Mouse (Mus musculus) urinary bladder, adult 18-20 months (tissue): ENCODE results near the gene Pabpc4.

ENCODE experiments used
- DNase-seq, 2 experiments: peaks; one replicate each; pipeline ENCODE4 v3.0.0; 2022; ENCODE audit warnings: low spot score in 2 of 2, mixed read lengths in 2 of 2

The Pabpc4 gene

GRCm38 (mm10) chr4:123261721-123262401 lies at the start of gene Pabpc4:
TSS of gene Pabpc4 (plus strand) at chr4:123262351.
- no peak for DNase-seq

GRCm38 (mm10) chr4:123213975-123214374 lies 48.2 kb upstream of the Pabpc4 start:
- DNase-seq = no peak

GRCm38 (mm10) chr4:123215367-123215766 lies 46.8 kb upstream of the Pabpc4 start:
- no peak for DNase-seq

GRCm38 (mm10) chr4:123216782-123217181 lies 45.4 kb upstream of the Pabpc4 start:
- no peak for DNase-seq

DNA sequence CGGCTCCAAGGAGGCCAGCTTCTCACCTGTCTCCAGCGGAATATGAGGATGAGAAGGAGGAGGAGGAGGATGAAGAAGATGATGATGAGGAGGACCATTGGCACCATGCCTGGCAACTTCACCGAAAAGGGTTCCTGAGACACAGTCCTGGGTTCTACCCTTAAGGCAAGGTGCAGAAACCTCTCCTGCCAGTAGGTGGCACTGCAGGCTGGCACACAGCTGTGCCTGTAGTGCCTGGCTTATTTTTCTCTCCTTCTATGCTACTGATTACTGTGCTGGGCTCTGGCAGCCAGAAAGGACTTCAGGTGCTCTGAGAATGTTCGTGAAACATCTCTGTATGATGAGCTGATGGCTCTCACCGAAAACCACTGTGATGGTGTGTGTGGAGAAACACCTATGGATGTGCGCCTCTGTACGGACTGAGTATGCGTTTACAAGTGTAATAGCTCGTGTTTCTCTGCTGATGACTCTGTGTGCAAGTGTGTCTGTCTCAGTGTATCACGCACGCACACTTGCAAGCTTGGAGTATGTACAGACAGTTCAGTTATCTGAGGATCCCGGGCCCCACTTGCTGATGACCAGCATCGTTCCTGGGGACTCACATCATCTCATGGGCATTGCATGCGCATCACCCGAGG lies 42.3 kb upstream of the Pabpc4 start:
- peak; percentile 20 to 60 for DNase-seq

DNA sequence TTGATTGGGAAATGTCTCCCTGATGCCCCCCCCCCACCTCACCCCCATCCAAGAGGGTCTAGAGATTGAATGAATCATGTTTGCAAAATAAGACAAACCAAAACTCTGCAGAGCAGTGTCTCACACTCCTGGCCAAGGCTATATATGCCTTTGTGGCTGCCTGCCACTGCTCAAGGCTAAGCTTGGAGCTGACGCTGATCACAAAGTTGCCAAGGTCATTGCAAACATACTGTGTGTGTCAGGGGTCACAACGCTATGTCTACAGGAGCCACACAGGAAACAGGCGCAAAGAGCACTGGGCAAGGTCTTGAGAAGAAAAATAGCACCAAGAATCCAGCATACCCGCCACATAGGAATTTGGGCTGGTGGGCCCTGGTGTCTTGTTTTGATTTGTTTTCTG lies 41.5 kb upstream of the Pabpc4 start:
- no peak for DNase-seq

DNA sequence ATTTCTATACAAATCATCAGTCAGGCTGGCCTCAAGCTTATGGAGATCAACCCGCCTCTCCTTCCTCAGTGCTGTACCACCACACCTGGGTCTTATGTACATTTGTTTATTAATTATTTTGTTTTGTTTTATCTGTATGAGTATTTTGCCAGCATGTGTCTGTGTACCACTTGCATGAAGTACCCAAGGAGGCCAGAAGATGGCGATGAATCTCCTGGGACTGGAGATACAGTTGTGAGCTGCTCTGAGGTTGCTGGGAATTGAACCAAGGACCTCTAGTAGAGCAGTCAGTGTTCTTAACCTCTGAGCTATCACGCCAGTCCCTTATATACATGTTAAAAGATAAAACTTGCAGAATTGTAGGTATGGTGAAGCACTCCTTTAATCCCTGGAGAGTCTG lies 38.8 kb upstream of the Pabpc4 start:
- DNase-seq = no peak

GRCm38 (mm10) chr4:123225718-123226403 lies 36.3 kb upstream of the Pabpc4 start:
- no peak for DNase-seq

DNA sequence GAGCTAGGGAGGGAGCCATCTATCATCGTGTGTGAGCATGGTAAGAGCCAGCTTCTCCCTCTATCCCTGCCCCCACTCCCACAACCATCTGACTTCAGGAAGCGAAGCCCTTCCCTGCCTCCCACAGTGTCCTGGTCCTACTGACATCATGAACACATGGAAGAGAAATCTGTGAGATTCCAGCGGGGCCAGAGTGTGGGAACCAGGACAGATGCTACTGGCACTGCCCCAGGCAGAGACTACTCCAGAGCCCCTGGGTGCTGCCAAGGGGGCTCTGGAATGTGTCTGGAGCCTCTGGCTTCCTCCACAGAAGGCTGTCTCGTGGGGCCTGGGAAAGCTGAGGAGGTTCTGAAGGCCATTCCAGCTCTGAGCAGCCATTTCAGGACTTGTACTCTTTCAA lies 34.4 kb upstream of the Pabpc4 start:
- DNase-seq = no peak

DNA sequence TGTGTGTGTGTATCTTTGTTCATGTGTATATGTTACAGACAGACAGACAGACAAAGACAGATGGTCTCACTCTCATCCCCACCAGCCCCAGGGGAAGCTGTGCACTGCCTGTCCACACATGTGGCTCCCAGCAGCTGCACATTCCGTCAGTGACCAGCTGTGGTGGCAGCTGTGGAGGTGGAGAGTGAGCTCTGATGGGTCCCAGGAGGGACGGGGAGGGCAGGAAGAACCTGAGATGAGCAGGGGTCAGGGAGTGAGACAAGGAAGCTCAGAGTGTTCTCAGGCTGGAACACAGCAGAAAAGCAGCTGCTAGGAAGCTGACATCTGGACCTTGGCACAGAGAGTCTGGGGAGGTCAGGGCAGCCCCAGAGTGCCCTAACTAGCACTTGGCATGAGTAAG lies 33.9 kb upstream of the Pabpc4 start:
- DNase-seq = no peak

DNA sequence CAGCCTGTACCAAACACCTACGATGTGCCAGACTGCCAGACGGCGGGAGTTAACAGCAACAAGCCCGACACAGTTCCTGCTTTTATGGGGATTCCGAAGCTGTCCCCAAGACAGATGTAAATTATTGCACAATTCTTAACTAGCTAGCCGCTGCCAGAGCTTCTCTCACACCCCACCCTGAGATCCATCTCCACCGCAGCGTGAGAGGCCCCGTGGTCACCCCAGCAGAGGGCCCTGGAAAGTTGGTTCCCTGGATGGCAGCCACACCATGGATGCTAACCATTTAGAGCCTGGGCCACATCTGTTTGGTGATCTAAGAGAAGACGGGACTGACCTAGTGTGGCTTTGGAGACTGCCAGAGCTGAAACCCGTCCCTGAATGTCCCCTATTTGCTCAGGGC lies 33.0 kb upstream of the Pabpc4 start:
- DNase-seq = no peak

DNA sequence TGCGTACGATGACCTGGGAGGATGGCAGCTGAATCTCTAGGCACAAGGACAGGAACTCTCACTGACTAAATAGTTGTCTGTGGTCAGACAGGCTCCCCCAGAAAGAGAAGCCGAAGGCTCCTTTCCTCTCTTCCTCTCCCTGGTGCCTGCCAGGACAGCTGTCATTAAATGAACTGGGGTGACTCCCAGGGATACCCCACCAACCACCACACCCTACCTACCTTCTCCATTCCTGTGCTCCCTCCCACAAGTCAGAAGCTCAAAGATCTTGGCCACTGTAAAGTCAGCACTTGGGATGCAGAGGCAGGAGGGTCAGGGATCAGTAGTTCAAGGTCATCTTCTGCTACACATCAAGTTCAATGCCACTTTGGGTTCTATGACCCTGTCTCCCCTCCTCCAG lies 29.3 kb upstream of the Pabpc4 start:
- no peak for DNase-seq

DNA sequence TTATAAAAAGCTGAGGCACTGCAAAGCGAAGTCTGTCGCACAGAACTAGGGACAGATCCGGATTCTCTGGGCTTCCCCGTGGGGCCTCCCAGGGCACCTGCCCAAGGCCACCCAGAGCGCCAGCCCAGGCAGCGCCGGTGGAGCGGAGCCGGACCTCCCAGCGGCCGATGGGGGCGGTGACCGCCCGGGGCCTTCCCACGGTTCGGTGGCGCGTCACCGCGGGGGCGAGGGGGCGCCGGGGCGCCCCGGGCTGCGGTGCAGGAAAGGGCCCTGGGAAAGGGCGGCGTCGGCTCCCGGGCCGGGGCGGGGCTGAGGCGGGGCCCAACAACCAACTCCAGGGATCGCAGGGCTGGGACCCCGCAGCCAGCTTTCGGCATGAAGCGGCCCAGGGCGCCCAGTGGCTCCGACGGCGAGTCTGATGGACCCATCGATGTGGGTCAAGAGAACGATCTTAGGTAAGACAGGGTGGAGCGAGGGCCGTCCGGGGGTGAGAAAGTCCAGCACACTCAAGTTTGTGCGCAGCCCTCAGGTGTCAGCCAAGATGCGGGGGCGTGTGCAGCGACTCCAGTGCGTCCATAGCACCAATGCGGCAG lies 28.6 kb upstream of the Pabpc4 start, which contains the start of gene Heyl:
Heyl (plus strand) TSS at position 65 of the 593 bp plus-strand sequence.
- DNase-seq = peak in 1 of 2 experiments; percentile 27

DNA sequence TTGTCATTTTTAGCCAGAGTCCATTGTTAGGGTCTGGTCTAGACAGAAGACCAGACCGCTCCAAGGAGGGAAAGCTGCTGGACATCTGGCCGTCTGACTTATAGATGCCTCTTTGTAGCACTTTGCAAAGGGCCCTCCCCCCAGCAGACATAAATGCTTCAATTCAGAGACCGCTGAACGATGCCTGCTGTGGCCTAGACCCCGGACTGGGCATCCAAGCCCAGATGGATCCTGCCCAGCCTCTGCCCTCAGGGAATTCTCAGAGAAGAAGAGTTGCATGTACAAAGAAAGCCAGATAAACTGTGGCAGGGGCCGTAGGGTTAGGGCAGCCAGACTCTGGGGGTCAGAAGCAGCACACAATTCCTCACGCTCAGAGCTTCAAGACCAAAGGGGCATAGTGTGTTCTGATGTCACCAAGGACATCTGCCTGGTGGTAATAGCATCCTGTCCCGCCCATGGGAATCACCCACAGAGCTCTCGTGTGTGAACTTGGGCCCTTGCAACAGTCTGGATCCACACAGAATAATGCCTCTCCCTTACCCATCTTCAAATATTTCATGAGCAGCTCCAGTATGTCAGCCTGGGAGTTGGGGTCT lies 26.2 kb upstream of the Pabpc4 start:
- DNase-seq = no peak

DNA sequence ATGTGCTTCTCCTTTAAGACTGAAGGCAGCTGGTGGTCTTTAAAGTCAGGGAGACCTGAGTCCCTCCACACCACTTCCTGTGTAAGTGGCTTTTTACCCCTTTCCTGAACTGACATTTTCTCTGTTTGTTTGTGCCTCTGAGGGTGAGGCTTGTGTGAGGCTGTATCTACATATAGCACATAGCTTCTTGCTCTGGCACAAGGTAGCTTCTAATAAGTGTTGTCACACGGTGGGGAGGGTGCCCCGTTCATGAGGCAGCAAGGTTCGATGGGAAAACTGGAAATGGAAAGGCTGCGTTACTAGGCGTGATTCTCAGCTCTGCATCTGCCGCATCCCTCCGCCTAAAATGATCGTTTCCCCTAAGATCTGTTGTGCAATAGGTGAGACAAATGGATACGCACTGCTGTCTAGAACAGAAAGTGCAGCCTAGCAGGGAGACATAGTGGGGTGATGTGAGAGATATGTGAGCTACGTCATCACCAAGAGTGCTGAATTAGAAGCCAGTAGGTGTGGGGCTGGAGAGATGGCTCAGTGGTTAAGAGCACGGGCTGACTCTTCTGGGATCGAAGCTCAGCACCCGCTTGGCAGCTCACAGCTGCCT lies 25.6 kb upstream of the Pabpc4 start:
- DNase-seq = no peak

DNA sequence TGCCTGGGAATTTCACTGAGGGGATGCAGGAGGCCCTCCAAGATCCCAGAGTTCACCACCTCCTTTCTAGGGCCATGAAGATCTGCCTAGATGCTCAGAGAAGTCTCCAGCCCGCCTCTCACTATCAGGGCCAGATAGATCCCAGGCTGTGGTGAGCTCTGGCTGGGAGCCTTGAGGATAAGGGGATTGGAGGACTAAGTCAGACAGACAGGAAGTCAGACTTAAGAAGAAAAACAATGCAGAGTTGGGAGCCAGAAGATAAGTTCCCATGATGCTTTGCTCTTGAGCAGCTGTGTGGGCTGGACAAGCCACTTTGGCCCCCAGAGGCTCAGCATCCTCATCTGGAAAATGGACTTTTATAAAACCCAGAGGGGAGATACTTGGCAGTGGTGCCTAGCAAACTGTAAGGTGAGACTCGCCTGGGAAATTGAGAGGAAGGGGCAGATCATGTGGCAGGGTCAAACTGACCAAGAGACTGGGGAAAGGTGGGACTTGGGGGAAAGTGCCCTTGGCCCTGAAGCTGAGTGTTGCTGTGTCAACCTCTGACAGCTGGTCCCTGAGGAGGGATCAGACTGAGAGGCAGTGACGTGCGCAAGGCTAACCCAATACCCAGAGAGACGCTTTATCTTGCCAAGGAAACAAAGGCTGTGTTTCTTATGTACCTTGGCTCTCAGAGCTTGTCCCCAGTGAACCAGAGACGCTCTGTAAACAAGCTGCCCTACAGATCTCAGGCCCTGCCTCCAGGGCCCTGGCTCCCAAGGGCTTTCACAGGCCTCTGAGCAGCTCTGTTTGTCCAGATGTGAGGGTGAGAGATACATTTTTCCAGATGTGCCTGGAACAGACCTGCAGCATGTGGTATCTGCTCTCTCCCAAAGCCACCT lies 24.5 kb upstream of the Pabpc4 start:
- no peak for DNase-seq

- no peak for DNase-seq
Measured at GRCm38 (mm10) chr4:123239361-123240203, 22.6 kb upstream of the Pabpc4 start.

- no peak for DNase-seq
Measured at GRCm38 (mm10) chr4:123246221-123246620, 15.9 kb upstream of the Pabpc4 start.

GRCm38 (mm10) chr4:123246651-123247050 lies 15.5 kb upstream of the Pabpc4 start:
- DNase-seq = no peak
